Mouse (Mus musculus) myocyte (in vitro differentiated cells): Measurements from ENCODE around the gene Tmbim4. TPM values are rescaled to one million over a fixed set of nuclear protein-coding genes. Genes with fewer than 3 reads are reported as not detected.
"Not testable (repeated sequence)": the region's sequence is repeated elsewhere in the genome, so short reads cannot be mapped to it uniquely, and the experiment has no call there.

Experiments
- H3K27me3 ChIP-seq: one replicate; pipeline ENCODE4 v1.6.1; 2011; ENCODE audit not compliant: control insufficient read depth, insufficient read depth, insufficient read length
- H3K36me3 ChIP-seq: one replicate; pipeline ENCODE4 v1.6.1; 2011; ENCODE audit not compliant: control insufficient read depth, insufficient read depth
- H3K4me2 ChIP-seq: one replicate; pipeline ENCODE4 v1.6.1; 2011; ENCODE audit warnings: low read depth, control low read depth
- H3K4me3 ChIP-seq: one replicate; pipeline ENCODE4 v1.5.1; 2011; ENCODE audit warnings: mild to moderate bottlenecking, control low read depth, moderate library complexity
- H3K79me2 ChIP-seq: one replicate; pipeline ENCODE4 v1.6.1; 2011; ENCODE audit not compliant: control insufficient read depth, insufficient read depth
- H3ac ChIP-seq: one replicate; pipeline ENCODE4 v1.6.1; 2011; ENCODE audit not compliant: control insufficient read depth, insufficient read length
- CEBPB ChIP-seq: IDR thresholded peaks from 2 replicates; pipeline ENCODE4 v1.6.1; 2011; ENCODE audit warnings: mild to moderate bottlenecking, moderate library complexity; ENCODE audit not compliant: poor library complexity, insufficient read depth, severe bottlenecking
- E2F4 ChIP-seq: IDR thresholded peaks from one replicate; pipeline ENCODE4 v1.6.1; 2011; ENCODE audit warnings: mild to moderate bottlenecking, control low read depth, moderate library complexity; ENCODE audit not compliant: insufficient read depth
- MAX ChIP-seq: IDR thresholded peaks from one replicate; pipeline ENCODE4 v1.6.1; 2011; ENCODE audit warnings: low read depth, mild to moderate bottlenecking, control low read depth
- MYOD1 ChIP-seq, 3 experiments: IDR thresholded peaks; one replicate each; pipeline ENCODE4 v1.6.1; 2011; ENCODE audit warnings: control low read depth in 2 of 3, low read depth in 2 of 3, mild to moderate bottlenecking in 2 of 3, moderate library complexity in 1 of 3; ENCODE audit not compliant: insufficient read length in 2 of 3, control insufficient read depth in 1 of 3
- MYOG ChIP-seq, 3 experiments: IDR thresholded peaks; one replicate each; pipeline ENCODE4 v1.6.1; 2011; ENCODE audit warnings: control low read depth in 2 of 3, low read depth in 2 of 3, mild to moderate bottlenecking in 2 of 3; ENCODE audit not compliant: insufficient read length in 2 of 3, control insufficient read depth in 1 of 3, insufficient read depth in 1 of 3
- POLR2A ChIP-seq: IDR thresholded peaks from one replicate; pipeline ENCODE4 v1.6.1; 2011; ENCODE audit warnings: low read depth, mild to moderate bottlenecking, control low read depth, moderate library complexity; ENCODE audit not compliant: insufficient read length
- POLR2AphosphoS2 ChIP-seq: IDR thresholded peaks from one replicate; pipeline ENCODE4 v1.6.1; 2011; ENCODE audit warnings: low read depth, control low read depth; ENCODE audit not compliant: insufficient read length
- REST ChIP-seq: IDR thresholded peaks from one replicate; pipeline ENCODE4 v1.6.1; 2011; ENCODE audit warnings: mild to moderate bottlenecking, control low read depth, moderate library complexity; ENCODE audit not compliant: insufficient read depth, insufficient read length
- SRF ChIP-seq: IDR thresholded peaks from one replicate; pipeline ENCODE4 v1.6.1; 2011; ENCODE audit warnings: low read depth; ENCODE audit not compliant: control insufficient read depth, insufficient read length
- TCF12 ChIP-seq: IDR thresholded peaks from one replicate; pipeline ENCODE4 v1.6.1; 2011; ENCODE audit warnings: mild to moderate bottlenecking, control low read depth; ENCODE audit not compliant: poor library complexity, insufficient read depth, severe bottlenecking
- TCF3 ChIP-seq: IDR thresholded peaks from one replicate; pipeline ENCODE4 v1.6.1; 2011; ENCODE audit warnings: low read depth, control low read depth; ENCODE audit not compliant: insufficient read length
- USF1 ChIP-seq: IDR thresholded peaks from one replicate; pipeline ENCODE4 v1.6.1; 2011; ENCODE audit warnings: low read depth, mild to moderate bottlenecking, control low read depth, moderate library complexity
- polyA plus RNA-seq: library from polyadenylated mRNA; unstranded; fragments of >200 nt; fragmentation: generic; extraction: Trizol; gene quantifications from one replicate; pipeline ENCODE4 v1.2.1, GENCODE M21; 2012; ENCODE audit warnings: missing spikeins

Tmbim4 gene
- polyA plus RNA-seq, 1 experiment, result 229 TPM

- no peak overlapping the region for H3ac ChIP-seq
- H3K27me3 ChIP-seq, result no peaks in the 10 kb centered on the region
- H3K4me3 ChIP-seq, result no peak overlapping the region
- peaks cover 9% of the 10 kb centered on the region for H3K79me2 ChIP-seq
- TF ChIP-seq MYOG (IDR thresholded peaks at IDR 0.05; ENCODE audit: control insufficient read depth in 1 of 3, insufficient read depth in 1 of 3, insufficient read length in 2 of 3, low read depth in 2 of 3), result no peak
- no peak for TF ChIP-seq MAX
- no peak for TF ChIP-seq CEBPB
- TF ChIP-seq TCF3, result no peak
- no peak for TF ChIP-seq SRF
- TF ChIP-seq POLR2A, result no peak
- TF ChIP-seq REST, result no peak
- TF ChIP-seq MYOD1 (IDR thresholded peaks at IDR 0.05; ENCODE audit: control insufficient read depth in 1 of 3, insufficient read length in 2 of 3, low read depth in 2 of 3), result no peak
- no peak for TF ChIP-seq E2F4
- no peak for TF ChIP-seq TCF12
- no peak for TF ChIP-seq POLR2AphosphoS2
- TF ChIP-seq USF1, result no peak
- no peaks in the 10 kb centered on the region for H3K36me3 ChIP-seq
- H3K4me2 ChIP-seq, result peak overlapping the region; percentile 42
Measured at GRCm38 (mm10) chr10:120204591-120205210, 3.3 kb downstream of the Tmbim4 start.

GRCm38 (mm10) chr10:120208015-120208414 is 6.6 kb downstream of the Tmbim4 start:
- no peaks in the 10 kb centered on the region for H3K36me3 ChIP-seq

GRCm38 (mm10) chr10:120208575-120209538 is 7.5 kb downstream of the Tmbim4 start:
- Histone ChIP-seq H3K27me3 (no peaks in the 10 kb centered on the region), H3K79me2 (peaks cover 26% of the 10 kb centered on the region), H3K36me3 (no peaks in the 10 kb centered on the region), H3K4me2 (peak overlapping the region; percentile 93), H3K4me3 (peak overlapping the region; percentile 88), H3ac (no peak overlapping the region)
- TF ChIP-seq POLR2A, result peak; percentile 95
- TF ChIP-seq E2F4, result no peak
- TF ChIP-seq TCF12, result no peak
- no peak for TF ChIP-seq REST
- no peak for TF ChIP-seq CEBPB
- TF ChIP-seq MYOG (IDR thresholded peaks at IDR 0.05; ENCODE audit: control insufficient read depth in 1 of 3, insufficient read depth in 1 of 3, insufficient read length in 2 of 3, low read depth in 2 of 3), result peak in 2 of 3 experiments; percentile 80 to 84
- TF ChIP-seq TCF3, result no peak
- TF ChIP-seq SRF, result peak; percentile 93
- TF ChIP-seq MAX, result no peak
- peak; percentile 95 for TF ChIP-seq POLR2AphosphoS2
- peak in 2 of 3 experiments; percentile 73 to 94 for TF ChIP-seq MYOD1 (IDR thresholded peaks at IDR 0.05; ENCODE audit: control insufficient read depth in 1 of 3, insufficient read length in 2 of 3, low read depth in 2 of 3)
- TF ChIP-seq USF1, result no peak

More at GRCm38 (mm10) chr10:120208015-120208414, 6.6 kb downstream of the Tmbim4 start:
- no peak overlapping the region for H3ac ChIP-seq
- no peak for TF ChIP-seq MYOD1 (IDR thresholded peaks at IDR 0.05; ENCODE audit: control insufficient read depth in 1 of 3, insufficient read length in 2 of 3, low read depth in 2 of 3)
- no peak for TF ChIP-seq MAX
- no peak for TF ChIP-seq TCF3
- TF ChIP-seq POLR2AphosphoS2, result no peak
- TF ChIP-seq USF1, result no peak
- TF ChIP-seq POLR2A, result no peak
- peaks cover 26% of the 10 kb centered on the region for H3K79me2 ChIP-seq
- peak overlapping the region; percentile 88 for H3K4me3 ChIP-seq
- H3K27me3 ChIP-seq, result no peaks in the 10 kb centered on the region
- H3K4me2 ChIP-seq, result no peak overlapping the region

GRCm38 (mm10) chr10:120209539-120209925 is 8.1 kb downstream of the Tmbim4 start:
- peak overlapping the region; percentile 93 for H3K4me2 ChIP-seq
- peaks cover 26% of the 10 kb centered on the region for H3K79me2 ChIP-seq
- H3K27me3 ChIP-seq, result no peaks in the 10 kb centered on the region
- H3ac ChIP-seq, result no peak overlapping the region
- H3K4me3 ChIP-seq, result peak overlapping the region; percentile 88
- TF ChIP-seq POLR2AphosphoS2, result no peak
- no peaks in the 10 kb centered on the region for H3K36me3 ChIP-seq

GRCm38 (mm10) chr10:120210096-120210495 is 8.7 kb downstream of the Tmbim4 start:
- peak overlapping the region; percentile 93 for H3K4me2 ChIP-seq
- peak overlapping the region; percentile 88 for H3K4me3 ChIP-seq
- H3ac ChIP-seq, result no peak overlapping the region

GRCm38 (mm10) chr10:120217099-120217498 is 15.7 kb downstream of the Tmbim4 start:
- H3K4me3 ChIP-seq, H3ac ChIP-seq, H3K4me2 ChIP-seq, H3K79me2 ChIP-seq, H3K27me3 ChIP-seq: not testable (repeated sequence)
- peaks cover 27% of the 10 kb centered on the region for H3K36me3 ChIP-seq

More at GRCm38 (mm10) chr10:120210096-120210495, 8.7 kb downstream of the Tmbim4 start:
- peaks cover 26% of the 10 kb centered on the region for H3K79me2 ChIP-seq
- TF ChIP-seq TCF12, result no peak
- H3K27me3 ChIP-seq, result no peaks in the 10 kb centered on the region
- no peaks in the 10 kb centered on the region for H3K36me3 ChIP-seq
